Mouse (Mus musculus): ENCODE results near the gene Plch2. TPM values are rescaled to one million over a fixed set of nuclear protein-coding genes. Genes with fewer than 3 reads are reported as not detected.

Gene Plch2
- polyA plus RNA-seq, 1 experiment from 2014 or later = 9.0 TPM

DNA sequence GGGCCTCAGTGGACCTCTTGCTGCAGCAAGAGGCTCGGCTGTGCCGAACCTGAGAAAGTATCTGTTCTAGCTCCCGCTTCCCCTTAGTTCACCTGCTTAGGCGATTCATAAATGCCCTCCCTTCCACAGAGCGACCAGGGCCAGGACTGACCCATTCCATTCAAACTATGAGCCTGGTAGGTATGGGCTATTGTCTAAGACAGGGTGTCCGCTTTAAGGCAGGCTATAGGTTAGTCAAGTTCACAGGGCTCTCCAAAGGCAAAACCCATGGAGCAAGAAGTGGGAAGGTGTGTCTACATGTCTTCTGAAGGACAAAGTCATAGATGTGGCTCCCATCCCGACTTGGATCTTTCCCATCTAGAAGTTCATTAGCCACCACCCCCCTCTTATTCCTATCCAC, 93.9 kb downstream of the Plch2 start:
- Histone ChIP-seq H3K4me2 (replicated peaks) (peak overlapping the region; percentile 84), H3K4me3 (replicated peaks) (peak overlapping the region; percentile 83), H3K27ac (peak overlapping the region; percentile 93), H3K9me3 (no peaks in the 10 kb centered on the region), H3K4me1 (replicated peaks) (peaks cover 78% of the 10 kb centered on the region), H3K9ac (replicated peaks) (peak overlapping the region; percentile 96), H3K27me3 (peaks cover 11% of the 10 kb centered on the region; the same call in 1 of the 2 replicates), H3K36me3 (no peaks in the 10 kb centered on the region; the same call in 1 of the 2 replicates)
- WGBS = 21% methylated on average over 7 of the region's 7 CpGs
- ATAC-seq = no peak

DNA sequence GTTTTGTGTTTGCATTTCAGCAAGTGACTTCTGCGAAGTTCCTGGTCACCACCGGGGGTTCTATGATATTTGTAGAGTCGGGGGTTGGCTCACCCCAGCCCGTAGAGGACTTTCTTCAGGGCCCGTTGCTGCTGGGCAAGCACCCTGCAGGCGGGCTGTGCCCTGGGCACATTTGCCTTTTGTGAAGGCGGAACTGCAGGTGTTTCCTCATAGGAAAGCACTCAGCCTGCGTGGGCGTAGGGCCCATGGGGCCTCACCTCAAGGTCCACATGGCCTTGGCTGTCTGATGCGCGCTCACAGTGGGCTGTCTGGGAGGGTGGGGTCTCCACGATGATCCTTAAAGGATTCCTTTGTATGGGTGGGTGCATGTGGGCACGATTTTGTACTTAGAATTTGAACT, 94.7 kb downstream of the Plch2 start:
- Histone ChIP-seq H3K4me1 (replicated peaks) (peaks cover 86% of the 10 kb centered on the region), H3K9me3 (no peaks in the 10 kb centered on the region), H3K27me3 (peaks cover 11% of the 10 kb centered on the region; the same call in 1 of the 2 replicates), H3K27ac (peak overlapping the region; percentile 93), H3K4me3 (replicated peaks) (peak overlapping the region; percentile 83), H3K9ac (replicated peaks) (peak overlapping the region; percentile 96), H3K36me3 (no peaks in the 10 kb centered on the region; the same call in 1 of the 2 replicates), H3K4me2 (replicated peaks) (peak overlapping the region; percentile 84)
- 3% methylated on average over 13 of the region's 13 CpGs for WGBS
- no peak for ATAC-seq

DNA sequence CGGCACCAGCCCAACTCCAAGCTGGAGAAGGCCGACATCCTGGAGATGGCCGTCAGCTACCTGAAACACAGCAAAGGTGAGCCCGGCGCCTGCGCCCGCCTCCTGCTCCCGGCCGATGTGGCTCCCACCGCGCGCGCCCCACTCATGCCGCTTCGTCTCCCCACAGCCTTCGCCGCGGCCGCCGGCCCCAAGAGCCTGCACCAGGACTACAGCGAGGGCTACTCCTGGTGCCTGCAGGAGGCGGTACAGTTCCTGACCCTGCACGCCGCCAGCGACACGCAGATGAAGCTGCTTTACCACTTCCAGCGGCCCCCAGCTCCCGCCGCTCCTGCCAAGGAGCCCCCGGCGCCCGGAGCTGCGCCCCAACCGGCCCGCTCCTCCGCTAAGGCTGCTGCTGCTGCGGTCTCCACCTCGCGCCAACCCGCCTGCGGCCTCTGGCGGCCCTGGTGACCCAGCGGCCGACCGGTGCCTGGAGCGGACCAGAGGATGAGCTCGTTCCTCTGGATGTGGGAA, 95.3 kb downstream of the Plch2 start:
- 0% methylated on average over 47 of the region's 47 CpGs for WGBS
- Histone ChIP-seq H3K9ac (replicated peaks) (peak overlapping the region; percentile 96), H3K9me3 (no peaks in the 10 kb centered on the region), H3K4me1 (replicated peaks) (peaks cover 85% of the 10 kb centered on the region), H3K4me3 (replicated peaks) (peak overlapping the region; percentile 83), H3K27ac (peak overlapping the region; percentile 93), H3K36me3 (no peaks in the 10 kb centered on the region; the same call in 1 of the 2 replicates), H3K4me2 (replicated peaks) (peak overlapping the region; percentile 84), H3K27me3 (peaks cover 11% of the 10 kb centered on the region; the same call in 1 of the 2 replicates)
- no peak for ATAC-seq

DNA sequence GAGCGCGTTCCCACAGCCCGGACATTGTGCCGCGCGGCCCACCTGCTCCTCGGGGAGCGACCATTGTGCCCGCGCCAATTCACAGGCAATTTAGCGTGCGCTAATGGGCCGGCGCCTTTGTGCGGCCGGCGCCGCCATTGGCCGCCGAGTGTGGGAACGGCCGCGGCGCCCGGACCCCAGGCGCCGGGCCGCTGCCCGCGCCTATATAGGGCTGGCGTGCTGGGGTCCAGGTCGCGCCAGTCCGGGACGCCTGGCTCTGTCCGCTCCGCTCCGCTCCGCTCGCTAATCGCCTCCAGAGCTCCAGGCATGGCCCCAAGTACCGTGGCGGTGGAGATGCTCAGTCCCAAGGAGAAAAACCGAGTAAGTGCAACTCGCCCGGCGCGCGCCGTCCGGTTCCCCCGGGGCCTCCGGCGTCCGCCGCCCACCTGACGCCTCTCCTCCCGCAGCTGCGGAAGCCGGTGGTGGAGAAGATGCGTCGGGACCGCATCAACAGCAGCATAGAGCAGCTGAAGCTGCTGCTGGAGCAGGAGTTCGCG, 95.8 kb downstream of the Plch2 start, which contains the start of gene Hes5:
Gene Hes5, plus strand, starts transcription at position 234 of the 536 bp plus-strand sequence.
- Histone ChIP-seq H3K4me3 (replicated peaks) (peak within 1 kb of the TSS; percentile 83), H3K9ac (replicated peaks) (peak within 1 kb of the TSS; percentile 96), H3K36me3 (no peaks in the 10 kb centered on the region), H3K4me1 (replicated peaks) (peaks cover 80% of the 10 kb centered on the region), H3K9me3 (no peaks in the 10 kb centered on the region), H3K4me2 (replicated peaks) (peak within 1 kb of the TSS; percentile 84), H3K27ac (peak within 1 kb of the TSS; percentile 93), H3K27me3 (peaks cover 15% of the 10 kb centered on the region; the same call in 1 of the 2 replicates)
- peak; percentile 65 for ATAC-seq
- WGBS = under 1% methylated on average over 58 of the region's 65 CpGs

DNA sequence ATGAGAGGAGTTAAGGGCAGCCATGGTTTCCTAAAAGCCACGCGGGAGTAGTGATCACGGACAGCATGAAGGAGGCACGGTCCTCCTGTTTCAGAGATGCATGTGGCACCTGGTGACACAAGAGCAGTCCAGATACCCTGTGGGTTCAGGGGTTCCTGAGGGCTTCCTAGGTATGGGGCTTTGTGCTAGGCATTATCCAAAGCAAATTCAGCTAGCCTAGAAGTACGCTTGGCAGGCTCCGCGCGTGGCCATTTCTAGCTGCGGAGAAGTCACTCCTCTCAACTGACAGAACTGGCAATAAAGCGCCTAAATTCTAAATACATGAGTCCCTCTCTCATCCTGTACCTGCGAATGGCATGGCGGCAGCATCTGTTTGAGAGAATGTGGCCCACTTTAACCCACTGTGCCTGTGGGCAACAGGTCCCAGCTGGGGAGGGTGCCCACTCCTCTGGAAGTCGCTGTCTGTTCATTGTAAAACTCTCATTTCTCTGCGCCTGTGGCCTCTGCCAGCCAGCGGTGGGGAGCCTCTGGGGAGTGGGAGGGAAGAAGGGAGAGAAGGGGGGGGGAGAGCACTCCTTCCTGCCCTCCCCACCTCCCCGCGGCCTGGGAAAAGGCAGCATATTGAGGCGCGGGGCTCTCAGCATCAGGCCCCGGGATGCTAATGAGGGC, 96.4 kb downstream of the Plch2 start:
- H3K27me3 ChIP-seq = peaks cover 20% of the 10 kb centered on the region; the same call in 1 of the 2 replicates
- no peaks in the 10 kb centered on the region for H3K9me3 ChIP-seq
- peak overlapping the region; percentile 84 for H3K4me2 ChIP-seq (replicated peaks)
- peaks cover 74% of the 10 kb centered on the region for H3K4me1 ChIP-seq (replicated peaks)
- peak overlapping the region; percentile 96 for H3K9ac ChIP-seq (replicated peaks)
- H3K27ac ChIP-seq = peak overlapping the region; percentile 93
- ATAC-seq = no peak; the same call in 1 of the 2 replicates
- no peaks in the 10 kb centered on the region for H3K36me3 ChIP-seq
- 6% methylated on average over 20 of the region's 20 CpGs for WGBS
- H3K4me3 ChIP-seq (replicated peaks) = peak overlapping the region; percentile 83

DNA sequence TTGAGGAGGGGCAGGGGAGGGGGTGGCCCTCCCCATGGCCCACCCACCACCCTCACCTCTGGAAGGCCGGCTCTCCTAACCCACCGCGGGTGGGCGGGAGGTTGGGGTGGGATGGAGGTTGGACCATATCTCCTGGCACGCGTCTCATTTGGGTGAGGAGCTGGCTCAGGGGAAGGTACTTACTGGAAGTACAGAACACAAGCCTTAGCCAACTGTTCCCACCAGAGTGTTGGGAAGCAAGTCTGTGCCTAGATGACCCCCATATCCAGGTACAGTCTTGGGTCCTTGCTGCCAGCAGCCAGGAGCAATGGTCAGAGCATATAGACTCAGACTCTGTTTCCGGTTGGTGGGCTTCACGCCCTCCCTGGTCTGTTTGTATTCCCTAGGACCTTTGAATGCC, 98.0 kb downstream of the Plch2 start:
- ATAC-seq = 0 out of 2 replicates have a peak, but pooled peaks have one; percentile 2
- H3K27me3 ChIP-seq = peaks cover 27% of the 10 kb centered on the region
- peak overlapping the region; percentile 69 for H3K27ac ChIP-seq
- H3K4me3 ChIP-seq (replicated peaks) = peak overlapping the region; percentile 25
- H3K36me3 ChIP-seq = no peaks in the 10 kb centered on the region
- no peak overlapping the region for H3K9ac ChIP-seq (replicated peaks)
- WGBS = 3% methylated on average over 8 of the region's 8 CpGs
- H3K9me3 ChIP-seq = no peaks in the 10 kb centered on the region
- peak overlapping the region; percentile 84 for H3K4me2 ChIP-seq (replicated peaks)
- H3K4me1 ChIP-seq (replicated peaks) = peaks cover 75% of the 10 kb centered on the region

DNA sequence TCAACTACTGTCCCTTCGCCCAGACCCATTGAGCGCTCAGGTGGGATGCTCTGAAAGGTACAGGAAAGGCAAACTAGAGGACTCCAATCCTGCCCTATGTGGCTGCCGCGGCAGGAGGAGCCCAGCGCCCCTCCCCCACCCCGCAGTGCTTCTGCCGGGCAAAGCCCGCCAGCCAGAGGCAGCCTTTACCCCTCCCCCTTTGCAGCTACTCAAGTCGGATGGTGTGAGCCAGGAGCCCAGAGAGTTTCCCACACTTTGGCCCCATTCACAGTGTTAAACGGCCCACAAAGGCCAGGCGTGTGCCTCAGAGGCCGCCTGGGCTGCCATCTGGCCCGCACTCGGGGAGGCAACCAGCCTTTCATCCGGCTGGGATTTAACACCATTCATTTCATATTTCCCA, 98.4 kb downstream of the Plch2 start:
- under 1% methylated on average over 15 of the region's 15 CpGs for WGBS
- H3K36me3 ChIP-seq = no peaks in the 10 kb centered on the region
- H3K27me3 ChIP-seq = peaks cover 27% of the 10 kb centered on the region
- peak overlapping the region; percentile 84 for H3K4me2 ChIP-seq (replicated peaks)
- H3K4me3 ChIP-seq (replicated peaks) = peak overlapping the region; percentile 25
- H3K27ac ChIP-seq = peak overlapping the region; percentile 69
- peak overlapping the region; percentile 44; the same call in 1 of the 2 replicates for H3K9ac ChIP-seq (replicated peaks)
- H3K9me3 ChIP-seq = no peaks in the 10 kb centered on the region
- ATAC-seq = peak; percentile 68
- H3K4me1 ChIP-seq (replicated peaks) = peaks cover 75% of the 10 kb centered on the region

DNA sequence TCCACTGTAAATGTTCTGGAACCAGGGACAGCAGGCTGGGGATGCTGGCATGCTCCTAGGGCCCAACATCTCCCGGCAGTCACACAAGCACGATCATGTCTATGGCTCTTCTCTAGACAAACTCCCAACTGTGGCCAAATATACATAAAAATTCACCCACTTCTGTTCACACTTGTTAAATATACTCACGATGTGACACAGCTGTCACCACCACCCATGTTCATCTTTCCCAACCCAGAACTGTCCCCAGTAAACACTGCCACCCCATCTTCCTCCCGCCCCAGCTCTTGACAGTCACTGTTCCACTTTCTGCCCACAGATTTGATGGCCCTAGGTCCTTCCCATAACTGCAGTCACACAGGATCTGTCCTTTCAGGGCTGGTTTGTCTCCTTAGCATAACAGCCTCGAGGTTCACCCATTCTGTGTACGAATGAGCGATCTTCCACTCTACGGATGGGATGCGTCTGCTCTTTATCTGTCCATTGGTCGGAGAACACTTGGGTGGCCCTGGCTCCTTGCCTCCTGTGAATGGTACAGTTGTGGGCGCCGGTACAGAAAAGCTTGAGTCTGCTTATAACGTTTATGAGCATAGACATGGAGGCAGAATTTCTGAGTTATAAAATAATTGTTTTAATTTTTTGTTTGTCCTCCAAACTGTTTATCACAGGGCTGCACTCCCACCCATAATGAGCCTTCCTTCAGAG, 99.1 kb downstream of the Plch2 start:
- H3K9ac ChIP-seq (replicated peaks) = peak overlapping the region; percentile 44; the same call in 1 of the 2 replicates
- ATAC-seq = no peak
- H3K9me3 ChIP-seq = no peaks in the 10 kb centered on the region
- peaks cover 30% of the 10 kb centered on the region for H3K27me3 ChIP-seq
- H3K27ac ChIP-seq = peak overlapping the region; percentile 69
- no peak overlapping the region; the same call in 1 of the 2 replicates for H3K4me3 ChIP-seq (replicated peaks)
- H3K4me1 ChIP-seq (replicated peaks) = peaks cover 75% of the 10 kb centered on the region
- WGBS = 18% methylated on average over 13 of the region's 13 CpGs
- peak overlapping the region; percentile 84 for H3K4me2 ChIP-seq (replicated peaks)
- H3K36me3 ChIP-seq = no peaks in the 10 kb centered on the region

DNA sequence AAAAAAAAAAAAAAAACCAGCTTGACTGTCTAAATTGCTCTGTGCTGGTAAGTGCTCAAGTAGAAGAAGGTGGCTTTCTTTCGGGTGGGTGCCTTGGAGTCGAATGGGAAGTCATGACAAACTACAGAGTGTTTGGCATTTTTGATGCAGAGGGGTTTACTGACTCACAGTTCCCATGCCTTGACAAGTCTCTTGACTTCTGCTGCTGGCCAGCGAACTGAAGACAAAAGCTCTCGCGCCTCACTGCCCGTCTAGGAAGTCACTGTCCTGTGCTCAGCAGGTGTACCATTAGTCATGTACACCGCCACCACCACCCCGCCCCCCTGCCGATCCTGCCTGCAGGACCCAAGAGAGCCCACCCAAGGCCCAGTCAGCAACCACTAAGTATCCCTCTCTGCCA, 100.0 kb downstream of the Plch2 start:
- Histone ChIP-seq H3K4me1 (replicated peaks) (peaks cover 71% of the 10 kb centered on the region), H3K36me3 (no peaks in the 10 kb centered on the region), H3K27me3 (peaks cover 30% of the 10 kb centered on the region), H3K4me2 (replicated peaks) (no peak overlapping the region), H3K9ac (replicated peaks) (no peak overlapping the region), H3K27ac (no peak overlapping the region), H3K9me3 (no peaks in the 10 kb centered on the region), H3K4me3 (replicated peaks) (no peak overlapping the region)
- WGBS = 21% methylated on average over 9 of the region's 9 CpGs
- no peak for ATAC-seq

DNA sequence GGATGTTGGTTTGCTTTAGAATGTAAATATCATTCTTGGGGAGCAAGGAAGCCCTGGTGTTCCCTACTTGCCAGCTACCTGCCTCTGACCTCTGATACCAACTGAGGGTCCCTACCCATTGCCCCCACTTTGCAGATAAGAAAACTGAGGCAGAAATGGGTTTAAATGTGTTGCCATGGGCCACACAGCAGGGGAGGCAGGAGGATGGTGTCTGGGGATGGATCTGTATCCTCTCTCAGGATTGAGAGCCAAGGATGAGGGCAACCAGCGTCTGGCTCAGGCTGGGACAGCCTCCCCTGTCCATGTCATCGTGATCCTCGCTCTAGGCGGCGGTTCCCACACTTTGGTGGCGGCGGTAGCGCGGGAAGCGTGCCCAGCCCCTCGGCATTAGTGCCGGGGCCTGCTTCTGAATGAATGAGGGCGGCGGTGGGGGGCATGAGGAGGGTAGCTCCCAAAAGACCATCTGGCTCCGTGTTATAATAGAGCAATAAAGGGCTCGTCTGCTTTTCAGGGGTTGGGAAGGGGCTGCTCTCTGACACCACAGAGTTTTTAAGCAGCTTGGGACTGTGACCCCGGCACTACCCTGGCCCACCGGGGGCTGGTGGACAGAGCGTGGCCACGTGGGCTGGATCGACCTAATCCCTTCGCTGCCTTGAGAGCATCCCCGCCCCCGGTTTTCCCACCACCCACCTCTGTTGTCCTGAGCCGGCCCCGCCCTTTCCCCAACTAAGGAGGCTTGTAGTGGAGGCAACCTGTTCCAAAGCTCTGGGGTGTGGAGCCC, 103.9 kb downstream of the Plch2 start:
- no peaks in the 10 kb centered on the region for H3K36me3 ChIP-seq
- peaks cover 58% of the 10 kb centered on the region for H3K4me1 ChIP-seq (replicated peaks)
- H3K9ac ChIP-seq (replicated peaks) = 0 out of 2 replicates have a peak overlapping the region, but pooled peaks have one; percentile 6
- H3K27ac ChIP-seq = peak overlapping the region; percentile 61
- H3K4me3 ChIP-seq (replicated peaks) = peak overlapping the region; percentile 8; the same call in 1 of the 2 replicates
- 0% methylated on average over 26 of the region's 26 CpGs for WGBS
- peak overlapping the region; percentile 41 for H3K4me2 ChIP-seq (replicated peaks)
- no peaks in the 10 kb centered on the region for H3K9me3 ChIP-seq
- ATAC-seq = peak; percentile 79
- peaks cover 19% of the 10 kb centered on the region; the same call in 1 of the 2 replicates for H3K27me3 ChIP-seq

DNA sequence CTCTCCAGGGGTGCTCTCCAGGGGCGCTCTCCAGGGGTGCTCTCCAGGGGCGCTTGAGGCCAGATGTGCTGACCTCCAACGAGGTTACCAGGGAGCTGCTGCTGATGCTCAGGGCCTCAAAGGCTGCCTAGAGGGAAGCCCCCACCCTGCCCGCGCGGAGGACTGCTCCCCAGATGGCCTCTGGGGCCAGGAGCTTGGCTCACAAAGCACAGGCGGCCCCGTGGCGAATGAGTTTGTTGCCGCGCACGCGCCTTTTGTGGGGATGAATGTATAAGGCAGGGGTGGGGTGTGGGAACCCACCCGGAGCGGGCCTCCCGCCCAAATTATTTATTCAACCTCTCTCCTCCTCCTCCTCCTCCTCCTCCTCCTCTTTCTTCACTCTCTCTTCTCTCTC, 107.0 kb downstream of the Plch2 start:
- Histone ChIP-seq H3K4me2 (replicated peaks) (peak overlapping the region; percentile 39), H3K27ac (peak overlapping the region; percentile 86), H3K36me3 (no peaks in the 10 kb centered on the region), H3K4me3 (replicated peaks) (no peak overlapping the region), H3K9ac (replicated peaks) (no peak overlapping the region), H3K9me3 (no peaks in the 10 kb centered on the region), H3K27me3 (peaks cover 5% of the 10 kb centered on the region; the same call in 1 of the 2 replicates), H3K4me1 (replicated peaks) (peaks cover 68% of the 10 kb centered on the region)
- no peak for ATAC-seq
- 2% methylated on average over 16 of the region's 16 CpGs for WGBS
